Mouse (Mus musculus): ENCODE data around the gene Trim41.

DNA sequence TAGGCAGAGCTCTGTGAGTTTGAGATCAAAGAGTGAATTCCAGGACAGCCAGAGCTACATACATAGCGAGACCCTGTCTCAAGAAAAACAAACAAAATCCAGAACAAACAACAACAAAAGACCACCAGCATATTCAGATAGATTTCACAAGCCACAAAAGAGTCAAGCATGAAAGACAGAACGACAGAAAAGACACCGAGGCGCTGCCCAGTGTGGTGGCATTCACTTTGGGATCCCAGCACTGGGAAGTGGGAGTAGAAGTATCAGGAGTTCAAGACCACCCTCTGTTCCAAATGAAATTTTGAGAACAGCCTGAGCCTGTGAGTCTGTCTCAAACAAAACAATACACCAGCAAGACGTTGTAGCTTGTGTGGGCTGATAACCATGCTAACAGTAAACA is 29.7 kb upstream of the Trim41 start:
- TF ChIP-seq GATA1 (IDR thresholded peaks at IDR 0.05; ENCODE audit: borderline replicate concordance, low read length) (no peak), TAL1 (conservative IDR thresholded peaks at IDR 0.05; ENCODE audit: low read depth, low read length) (no peak), CTCF (IDR thresholded peaks at IDR 0.05; ENCODE audit: low read depth, low read length) (no peak), POLR2AphosphoS5 (IDR thresholded peaks at IDR 0.05; ENCODE audit: insufficient replicate concordance, low read depth, low read length) (no peak)
